Mouse (Mus musculus) kidney, postnatal 0 days (tissue): ENCODE results near the gene Rho. TPM values are rescaled to one million over a fixed set of nuclear protein-coding genes. Genes with fewer than 3 reads are reported as not detected.

Experiments used
- ATAC-seq: fragments of 200-750 bp; cut with Nextera tagmentation; replicated peaks from 2 replicates; pipeline ENCODE4 v1.8.0; 2017; ENCODE audit warnings: low read depth, moderate number of reproducible peaks, moderate TSS enrichment, moderate library complexity; ENCODE audit not compliant: low FRiP score
- DNase-seq: peaks from one replicate; pipeline ENCODE4 v3.0.0-alpha.2; 2016; ENCODE audit warnings: low spot score
- H3K27ac ChIP-seq: fragments of 300-500 bp; sonication (generic); 2 replicates; pipeline ENCODE4 v1.5.1; 2014; ENCODE audit warnings: mild to moderate bottlenecking
- H3K27me3 ChIP-seq: fragments of 300-500 bp; sonication (generic); 2 replicates; pipeline ENCODE4 v1.6.1; 2014; ENCODE audit warnings: low read length, mixed read lengths; ENCODE audit not compliant: insufficient read depth
- H3K36me3 ChIP-seq: fragments of 300-500 bp; sonication (generic); 2 replicates; pipeline ENCODE4 v1.6.1; 2014; ENCODE audit warnings: low read length, mixed read lengths; ENCODE audit not compliant: insufficient read depth
- H3K4me1 ChIP-seq: fragments of 300-500 bp; sonication (generic); replicated peaks from 2 replicates; pipeline ENCODE4 v1.6.1; 2014; ENCODE audit warnings: antibody characterized with exemption, low read length, mixed read lengths; ENCODE audit not compliant: insufficient read depth
- H3K4me2 ChIP-seq: fragments of 300-500 bp; sonication (generic); 2 replicates; pipeline ENCODE4 v1.6.1; 2014; ENCODE audit warnings: mild to moderate bottlenecking, low read length, moderate library complexity, mixed read lengths
- H3K4me3 ChIP-seq: fragments of 300-500 bp; sonication (generic); replicated peaks from 2 replicates; pipeline ENCODE4 v1.5.1; 2014; ENCODE audit warnings: low read depth, low read length
- H3K9ac ChIP-seq: fragments of 300-500 bp; sonication (generic); 2 replicates; pipeline ENCODE4 v1.6.1; 2014; ENCODE audit warnings: low read depth, low read length
- H3K9me3 ChIP-seq: fragments of 300-500 bp; sonication (generic); replicated peaks from 2 replicates; pipeline ENCODE4 v1.6.1; 2016; ENCODE audit warnings: low read length, inconsistent platforms, mixed read lengths
- CTCF ChIP-seq: IDR thresholded peaks from 2 replicates; pipeline ENCODE4 v1.5.1; 2016; ENCODE audit warnings: antibody characterized with exemption, low read depth, mild to moderate bottlenecking, moderate library complexity
- WGBS: fragments of 180-500 bp; shearing (Covaris S2); extraction: QIAGEN DNeasy Blood & Tissue Kit; methylation state at CpG from one replicate; pipeline ENCODE4 v1.1.7; 2014; 5-methylcytosine and 5-hydroxymethylcytosine counted together
- polyA plus RNA-seq: library from polyadenylated mRNA; unstranded; fragments of >200 nt; fragmentation: Nextera tagmentation; extraction: Ambion mirVana; gene quantifications from 2 replicates; pipeline ENCODE4 v1.2.1, GENCODE M21; 2015

Rho gene
- polyA plus RNA-seq, 1 experiment from 2014 or later, result not detected

GRCm38 (mm10) chr6:115989607-115990006 is 58.1 kb downstream of the Rho start:
- Histone ChIP-seq H3K36me3 (no peaks in the 10 kb centered on the region), H3K4me3 (0 out of 2 replicates have a peak overlapping the region, but pooled peaks have one; percentile 70), H3K4me2 (peak overlapping the region; percentile 82), H3K9me3 (no peaks in the 10 kb centered on the region), H3K27me3 (no peaks in the 10 kb centered on the region; the same call in 1 of the 2 replicates), H3K9ac (no peak overlapping the region), H3K27ac (no peak overlapping the region), H3K4me1 (peaks cover 52% of the 10 kb centered on the region)
- DNase-seq (no peak), ATAC-seq (no peak)
- TF ChIP-seq CTCF, result no peak
- 70% methylated on average over 4 of the region's 4 CpGs for WGBS

Other genes starting within 250 kb of the Rho start
- 1.0 and 1.8 TPM in 2 replicates for gene Tmem40, start 169.3 kb upstream of the Rho start, polyA plus RNA-seq
- gene Cand2, start 157.2 kb upstream of the Rho start, polyA plus RNA-seq, result 10.4 and 12.1 TPM in 2 replicates
- 2,857 and 3,220 TPM in 2 replicates for gene Rpl32, start 123.0 kb upstream of the Rho start, polyA plus RNA-seq
- 2.5 and 3.0 TPM in 2 replicates for gene Efcab12, start 93.3 kb upstream of the Rho start, polyA plus RNA-seq
- gene Mbd4, start 78.4 kb upstream of the Rho start, polyA plus RNA-seq, result 10.9 TPM in 2 replicates
- gene Ift122, start 78.3 kb upstream of the Rho start, polyA plus RNA-seq, result 14.9 and 20.6 TPM in 2 replicates
- gene H1foo, start 13.2 kb downstream of the Rho start, polyA plus RNA-seq, result not detected in 2 replicates
- gene Plxnd1, start 63.3 kb downstream of the Rho start, polyA plus RNA-seq, result 42.3 and 42.4 TPM in 2 replicates